Mouse (Mus musculus) heart, embryonic 11.5 days (tissue): ENCODE data around the gene Klra3. TPM values are rescaled to one million over a fixed set of nuclear protein-coding genes. Genes with fewer than 3 reads are reported as not detected.

Source experiments
- polyA plus RNA-seq: library from polyadenylated mRNA; unstranded; fragments of >200 nt; fragmentation: Nextera tagmentation; extraction: Ambion mirVana; gene quantifications from 2 replicates; pipeline ENCODE4 v1.2.1, GENCODE M21; 2014

The Klra3 gene
- polyA plus RNA-seq, 1 experiment from 2014 or later: not detected

Other genes starting within 250 kb of the Klra3 start
- not detected in 2 replicates for gene Klra8, start 207.7 kb downstream of the Klra3 start, polyA plus RNA-seq
- not detected in 2 replicates for gene Klra9, start 144.5 kb downstream of the Klra3 start, polyA plus RNA-seq
- gene Klra7, start 104.3 kb downstream of the Klra3 start, polyA plus RNA-seq: not detected in 2 replicates
- gene Klra10, start 55.6 kb downstream of the Klra3 start, polyA plus RNA-seq: not detected in 2 replicates
- not detected in 2 replicates for gene Klra1, start 49.3 kb upstream of the Klra3 start, polyA plus RNA-seq